Mouse (Mus musculus) midbrain, embryonic 10.5 days (tissue): ENCODE measurements around the gene Cd180. TPM values are rescaled to one million over a fixed set of nuclear protein-coding genes. Genes with fewer than 3 reads are reported as not detected.

Experiments
- DNase-seq: peaks from one replicate; pipeline ENCODE4 v3.0.0-alpha.2; 2017; ENCODE audit warnings: low spot score
- H3K27ac ChIP-seq: fragments of 300-500 bp; sonication (generic); replicated peaks from 2 replicates; pipeline ENCODE4 v1.5.1; 2016; ENCODE audit warnings: mild to moderate bottlenecking
- H3K27me3 ChIP-seq: fragments of 300-500 bp; sonication (generic); 2 replicates; pipeline ENCODE4 v1.6.1; 2016; ENCODE audit warnings: low read depth, mild to moderate bottlenecking; ENCODE audit not compliant: poor library complexity, severe bottlenecking
- H3K36me3 ChIP-seq: fragments of 300-500 bp; sonication (generic); 2 replicates; pipeline ENCODE4 v1.6.1; 2016; ENCODE audit warnings: mild to moderate bottlenecking, moderate library complexity
- H3K4me1 ChIP-seq: fragments of 300-500 bp; sonication (generic); 2 replicates; pipeline ENCODE4 v1.6.1; 2016
- H3K4me3 ChIP-seq: fragments of 300-500 bp; sonication (generic); 2 replicates; pipeline ENCODE4 v1.5.1; 2016; ENCODE audit warnings: mild to moderate bottlenecking, moderate library complexity
- H3K9me3 ChIP-seq: fragments of 300-500 bp; sonication (generic); replicated peaks from 2 replicates; pipeline ENCODE4 v1.6.1; 2016; ENCODE audit warnings: mild to moderate bottlenecking
- WGBS: fragments of 180-500 bp; shearing (Covaris S2); methylation state at CpG from one replicate; pipeline ENCODE4 v1.1.7; 2016; 5-methylcytosine and 5-hydroxymethylcytosine counted together
- polyA plus RNA-seq: library from polyadenylated mRNA; unstranded; fragments of >200 nt; fragmentation: Nextera tagmentation; extraction: Ambion mirVana; gene quantifications from 2 replicates; pipeline ENCODE4 v1.2.1, GENCODE M21; 2016

Cd180 gene
- polyA plus RNA-seq, 1 experiment from 2014 or later, result 0.51 TPM

DNA sequence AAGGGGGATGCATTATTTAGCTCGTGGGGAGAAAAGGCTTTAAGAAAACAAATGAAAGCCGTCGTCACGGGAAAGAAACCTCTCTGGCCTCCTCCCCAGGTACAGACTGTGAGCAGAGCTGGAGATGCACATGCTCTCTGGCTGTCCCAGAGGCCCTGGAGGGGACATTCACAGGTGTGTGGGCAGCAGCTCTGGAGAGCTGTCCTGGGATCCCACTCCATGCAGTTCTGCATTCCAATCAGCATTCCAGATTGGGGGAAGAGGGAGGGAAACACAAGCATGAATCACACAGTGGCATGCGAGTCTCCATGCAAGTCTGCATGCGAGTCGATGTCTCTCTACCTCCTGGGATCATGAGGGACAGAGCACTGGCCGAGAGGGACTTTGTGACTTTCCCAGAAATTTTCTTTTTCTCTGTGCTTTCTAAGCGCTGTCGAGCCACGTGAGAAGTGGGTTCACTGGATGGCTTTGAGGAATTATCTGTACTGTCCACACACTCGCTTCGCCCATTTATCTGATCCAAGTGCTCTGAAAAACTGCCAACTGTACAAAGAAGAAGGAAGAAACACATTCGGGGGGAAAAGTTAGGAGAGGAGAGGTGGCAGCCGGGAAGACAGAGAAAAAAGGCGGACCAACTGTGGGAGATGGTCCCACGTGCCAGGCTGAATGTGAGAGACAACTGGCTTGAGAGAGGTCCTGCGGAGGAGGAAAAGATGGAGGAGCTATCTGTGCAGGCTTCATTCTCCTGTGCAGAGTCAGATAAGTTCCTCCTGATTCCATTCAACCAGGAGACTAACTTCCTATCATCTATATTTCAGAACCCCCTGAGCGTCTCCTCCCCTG, 60.6 kb downstream of the Cd180 start:
- Histone ChIP-seq H3K36me3 (peaks cover 74% of the 10 kb centered on the region), H3K9me3 (no peaks in the 10 kb centered on the region), H3K27ac (no peak overlapping the region), H3K4me3 (no peak overlapping the region), H3K4me1 (no peaks in the 10 kb centered on the region), H3K27me3 (no peaks in the 10 kb centered on the region)
- DNase-seq, result no peak
- whole genome bisulfite sequencing, result 85% methylated on average over 19 of the region's 19 CpGs

- Histone ChIP-seq H3K4me1 (no peaks in the 10 kb centered on the region), H3K27me3 (no peaks in the 10 kb centered on the region), H3K27ac (no peak overlapping the region), H3K4me3 (no peak overlapping the region), H3K36me3 (peaks cover 75% of the 10 kb centered on the region), H3K9me3 (no peaks in the 10 kb centered on the region)
- no peak for DNase-seq
- 97% methylated on average over 8 of the region's 8 CpGs for WGBS
Measured at GRCm38 (mm10) chr13:102755124-102755523, 61.8 kb downstream of the Cd180 start.

DNA sequence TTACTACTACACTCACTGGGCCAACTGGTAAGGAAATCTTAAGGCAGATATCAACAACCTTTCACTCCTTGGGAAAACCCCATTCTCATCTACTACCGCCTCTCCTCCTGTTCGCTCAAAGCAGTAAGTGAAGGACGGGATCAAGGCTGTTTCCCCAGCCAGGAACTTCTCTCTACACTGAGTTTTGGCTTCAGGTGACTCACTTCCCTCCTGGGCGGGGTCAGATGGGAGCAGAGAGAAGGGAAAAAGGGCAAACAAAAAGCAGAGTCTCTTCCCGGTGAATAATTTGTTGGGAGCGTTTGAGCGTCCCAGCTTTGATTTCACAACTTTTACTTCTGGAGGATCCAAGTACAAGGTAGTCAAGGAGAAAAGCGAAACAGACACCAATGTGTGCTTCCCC, 62.7 kb downstream of the Cd180 start:
- Histone ChIP-seq H3K27me3 (no peaks in the 10 kb centered on the region), H3K9me3 (no peaks in the 10 kb centered on the region), H3K27ac (no peak overlapping the region), H3K36me3 (peaks cover 75% of the 10 kb centered on the region), H3K4me3 (no peak overlapping the region), H3K4me1 (no peaks in the 10 kb centered on the region)
- WGBS, result 91% methylated on average over 8 of the region's 8 CpGs
- no peak for DNase-seq

DNA sequence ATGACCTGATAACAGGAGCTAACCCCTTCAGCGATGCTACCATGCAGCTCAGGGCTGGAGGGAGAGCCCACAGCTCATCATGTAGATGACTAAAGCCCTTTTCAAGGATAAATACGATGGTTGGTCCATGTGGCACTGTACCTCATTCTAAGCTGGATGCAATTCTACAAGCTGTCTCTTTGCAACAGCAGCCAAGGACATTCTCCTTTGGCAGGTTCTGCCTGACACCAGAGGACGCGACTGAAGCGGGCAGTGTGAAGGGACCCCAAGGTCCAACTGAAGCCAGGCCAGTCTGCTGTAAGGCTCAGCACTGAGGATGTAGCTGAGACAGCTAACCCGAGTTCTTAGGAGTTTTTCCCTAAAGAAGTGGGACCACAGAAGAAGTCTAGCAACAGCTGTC, 64.7 kb downstream of the Cd180 start:
- DNase-seq, result no peak
- no peaks in the 10 kb centered on the region for H3K4me1 ChIP-seq
- no peaks in the 10 kb centered on the region for H3K9me3 ChIP-seq
- no peak overlapping the region for H3K27ac ChIP-seq
- 95% methylated on average over 6 of the region's 6 CpGs for WGBS
- no peaks in the 10 kb centered on the region for H3K27me3 ChIP-seq
- H3K36me3 ChIP-seq, result peaks cover 71% of the 10 kb centered on the region
- H3K4me3 ChIP-seq, result no peak overlapping the region

- no peak for DNase-seq
- Histone ChIP-seq H3K4me1 (peaks cover 9% of the 10 kb centered on the region; the same call in 1 of the 2 replicates), H3K9me3 (no peaks in the 10 kb centered on the region), H3K27ac (no peak overlapping the region), H3K4me3 (no peak overlapping the region), H3K36me3 (peaks cover 74% of the 10 kb centered on the region), H3K27me3 (no peaks in the 10 kb centered on the region)
- 91% methylated on average over 9 of the region's 9 CpGs for WGBS
Measured at GRCm38 (mm10) chr13:102761410-102761809, 68.1 kb downstream of the Cd180 start.

- peaks cover 71% of the 10 kb centered on the region for H3K36me3 ChIP-seq
- WGBS, result 91% methylated on average over 10 of the region's 10 CpGs
Measured at GRCm38 (mm10) chr13:102762203-102762602, 68.8 kb downstream of the Cd180 start.

DNA sequence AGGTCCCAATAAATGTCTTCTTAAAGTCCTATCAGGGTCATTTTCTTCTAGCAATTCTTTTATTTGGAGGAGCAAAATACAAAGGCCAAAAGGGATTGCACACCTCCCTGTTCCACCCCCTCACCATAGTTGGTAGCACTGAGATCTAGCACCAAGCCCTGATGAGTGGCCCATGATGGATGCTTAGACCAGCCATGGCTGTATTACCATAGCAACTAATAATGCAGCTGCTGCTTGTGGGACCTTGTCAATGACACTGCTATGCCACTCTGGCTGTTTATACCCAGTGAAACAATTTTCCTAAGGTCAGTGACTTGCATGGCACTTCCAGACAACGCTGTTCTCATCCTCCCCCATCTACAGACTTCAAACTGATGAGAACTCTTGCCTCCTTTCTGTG, 70.9 kb downstream of the Cd180 start:
- Histone ChIP-seq H3K27ac (no peak overlapping the region), H3K27me3 (no peaks in the 10 kb centered on the region), H3K36me3 (peaks cover 56% of the 10 kb centered on the region), H3K4me3 (no peak overlapping the region), H3K9me3 (no peaks in the 10 kb centered on the region), H3K4me1 (peaks cover 9% of the 10 kb centered on the region; the same call in 1 of the 2 replicates)
- 97% methylated on average over 1 of the region's 1 CpGs for WGBS
- no peak for DNase-seq

More at GRCm38 (mm10) chr13:102762203-102762602, 68.8 kb downstream of the Cd180 start:
- Histone ChIP-seq H3K27ac (no peak overlapping the region), H3K4me1 (peaks cover 9% of the 10 kb centered on the region; the same call in 1 of the 2 replicates), H3K4me3 (no peak overlapping the region), H3K27me3 (no peaks in the 10 kb centered on the region), H3K9me3 (no peaks in the 10 kb centered on the region)
- DNase-seq, result no peak

GRCm38 (mm10) chr13:102765216-102765615, 71.9 kb downstream of the Cd180 start:
- H3K27ac ChIP-seq, result no peak overlapping the region
- WGBS, result 83% methylated on average over 11 of the region's 11 CpGs

DNA sequence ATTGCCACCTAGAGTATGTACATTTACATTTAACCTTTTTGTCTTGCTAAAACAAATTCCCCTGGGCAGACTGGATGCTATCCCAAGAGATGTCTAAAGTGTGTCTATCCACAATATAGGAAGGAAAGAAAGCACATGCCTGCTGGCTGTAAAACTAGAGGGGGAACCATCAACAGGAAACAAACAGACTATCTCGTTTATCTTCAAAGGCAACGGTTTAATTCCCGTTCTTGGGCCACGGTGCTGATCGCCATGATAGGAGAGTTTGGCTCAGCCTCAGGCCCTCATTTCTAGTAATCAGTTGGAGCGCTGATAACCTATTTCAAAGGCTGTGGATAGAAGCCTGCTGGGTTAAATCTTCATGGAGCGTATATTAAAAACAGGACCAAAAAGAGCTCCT, 73.8 kb downstream of the Cd180 start:
- Histone ChIP-seq H3K4me1 (peaks cover 9% of the 10 kb centered on the region; the same call in 1 of the 2 replicates), H3K36me3 (peaks cover 55% of the 10 kb centered on the region), H3K27ac (no peak overlapping the region), H3K9me3 (no peaks in the 10 kb centered on the region), H3K4me3 (no peak overlapping the region), H3K27me3 (no peaks in the 10 kb centered on the region)
- 92% methylated on average over 7 of the region's 7 CpGs for WGBS
- DNase-seq, result no peak

More at GRCm38 (mm10) chr13:102765216-102765615, 71.9 kb downstream of the Cd180 start:
- H3K36me3 ChIP-seq, result peaks cover 48% of the 10 kb centered on the region
- H3K27me3 ChIP-seq, result no peaks in the 10 kb centered on the region
- DNase-seq, result no peak
- no peak overlapping the region for H3K4me3 ChIP-seq
- H3K4me1 ChIP-seq, result peaks cover 9% of the 10 kb centered on the region; the same call in 1 of the 2 replicates
- H3K9me3 ChIP-seq, result no peaks in the 10 kb centered on the region

GRCm38 (mm10) chr13:102768512-102768911, 75.2 kb downstream of the Cd180 start:
- Histone ChIP-seq H3K27ac (no peak overlapping the region), H3K4me3 (no peak overlapping the region), H3K9me3 (no peaks in the 10 kb centered on the region), H3K4me1 (peaks cover 9% of the 10 kb centered on the region; the same call in 1 of the 2 replicates), H3K27me3 (no peaks in the 10 kb centered on the region), H3K36me3 (peaks cover 66% of the 10 kb centered on the region)
- WGBS, result 95% methylated on average over 11 of the region's 11 CpGs
- no peak for DNase-seq

DNA sequence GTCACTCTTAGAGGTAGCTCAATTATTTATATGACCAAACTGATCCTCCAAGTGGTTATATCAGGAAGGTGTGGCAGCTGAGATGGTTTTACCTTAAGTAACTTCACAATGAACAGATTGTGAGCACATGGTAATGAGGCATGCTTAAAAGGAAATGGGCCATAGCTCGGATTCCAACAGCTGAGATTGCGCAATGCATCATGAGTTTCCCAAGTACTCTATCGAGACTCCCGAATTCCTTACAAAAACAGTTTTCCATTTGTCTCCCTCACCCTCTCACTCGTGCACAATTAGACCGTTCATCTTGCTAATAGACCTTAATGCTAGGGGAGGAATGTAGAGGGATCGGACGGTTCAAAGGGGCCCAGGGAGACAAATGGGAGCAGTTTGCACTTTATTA, 76.8 kb downstream of the Cd180 start:
- peaks cover 3% of the 10 kb centered on the region; the same call in 1 of the 2 replicates for H3K4me1 ChIP-seq
- no peaks in the 10 kb centered on the region for H3K9me3 ChIP-seq
- DNase-seq, result no peak
- H3K4me3 ChIP-seq, result no peak overlapping the region
- WGBS, result 91% methylated on average over 8 of the region's 8 CpGs
- H3K27ac ChIP-seq, result no peak overlapping the region
- no peaks in the 10 kb centered on the region for H3K27me3 ChIP-seq
- H3K36me3 ChIP-seq, result peaks cover 61% of the 10 kb centered on the region

- no peak overlapping the region for H3K4me3 ChIP-seq
- DNase-seq, result no peak
- no peaks in the 10 kb centered on the region for H3K9me3 ChIP-seq
- peaks cover 49% of the 10 kb centered on the region for H3K36me3 ChIP-seq
- no peaks in the 10 kb centered on the region for H3K27me3 ChIP-seq
- 90% methylated on average over 9 of the region's 9 CpGs for WGBS
- H3K27ac ChIP-seq, result no peak overlapping the region
- no peaks in the 10 kb centered on the region for H3K4me1 ChIP-seq
Measured at GRCm38 (mm10) chr13:102773169-102773568, 79.8 kb downstream of the Cd180 start.

DNA sequence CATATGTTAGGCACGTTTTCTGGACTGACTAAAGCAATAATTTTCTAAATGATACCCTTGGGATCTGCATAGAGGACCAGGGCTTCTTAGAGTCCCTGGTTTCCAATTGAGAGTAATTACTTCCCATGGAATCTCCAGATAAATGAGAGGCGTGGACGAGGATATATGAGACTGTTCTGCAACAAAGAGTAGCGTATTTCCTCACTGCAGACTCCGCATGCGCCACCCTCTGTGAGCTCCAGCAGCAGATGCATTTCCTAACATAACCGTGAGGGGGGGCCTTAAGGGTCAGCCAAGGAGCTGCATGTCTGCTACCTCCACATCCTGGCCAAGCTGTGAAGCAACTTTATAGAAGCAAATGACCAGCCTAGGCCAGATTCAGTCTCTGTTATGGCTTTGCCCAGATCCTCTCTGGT, 81.4 kb downstream of the Cd180 start:
- H3K27ac ChIP-seq, result no peak overlapping the region

More for the DNA sequence above, 81.4 kb downstream of the Cd180 start:
- H3K27me3 ChIP-seq, result no peaks in the 10 kb centered on the region
- DNase-seq, result no peak
- H3K36me3 ChIP-seq, result peaks cover 62% of the 10 kb centered on the region
- 77% methylated on average over 7 of the region's 7 CpGs for WGBS
- H3K9me3 ChIP-seq, result no peaks in the 10 kb centered on the region
- no peaks in the 10 kb centered on the region for H3K4me1 ChIP-seq
- H3K4me3 ChIP-seq, result no peak overlapping the region
